Mouse (Mus musculus): ENCODE results near the gene Wnk4. TPM values are rescaled to one million over a fixed set of nuclear protein-coding genes. Genes with fewer than 3 reads are reported as not detected.

Gene Wnk4
- total and polyA plus RNA-seq, 2 experiments from 2014 or later = 1.5 to 6.5 TPM

GRCm38 (mm10) chr11:101230991-101231871, 29.1 kb upstream of the Wnk4 start:
- H3K27ac ChIP-seq = peak overlapping the region; percentile 79
- H3K4me1 ChIP-seq (ENCODE audit: insufficient read depth, low read length) = no peaks in the 10 kb centered on the region
- H3K9me3 ChIP-seq (ENCODE audit: low read length) = no peaks in the 10 kb centered on the region
- H3K27me3 ChIP-seq (ENCODE audit: insufficient read depth, low read length) = no peaks in the 10 kb centered on the region
- no peak overlapping the region for H3K4me3 ChIP-seq (ENCODE audit: low read length)
- WGBS = 12% methylated on average over 18 of the region's 18 CpGs
- H3K4me2 ChIP-seq (ENCODE audit: low read depth, low read length) = peak overlapping the region; percentile 40
- ATAC-seq (no peak), DNase-seq (ENCODE audit: low spot score) (peak; percentile 28)
- H3K9ac ChIP-seq (replicated peaks; ENCODE audit: low read length) = no peak overlapping the region
- H3K36me3 ChIP-seq (ENCODE audit: insufficient read depth, low read length) = no peaks in the 10 kb centered on the region
- TF ChIP-seq CTCF (IDR thresholded peaks at IDR 0.05; ENCODE audit: low read depth) = no peak; the same call in 1 of the 2 replicates

- Histone ChIP-seq H3K27me3 (ENCODE audit: insufficient read depth, low read length) (no peaks in the 10 kb centered on the region), H3K36me3 (ENCODE audit: insufficient read depth, low read length) (no peaks in the 10 kb centered on the region), H3K27ac (peak overlapping the region; percentile 79), H3K4me1 (ENCODE audit: insufficient read depth, low read length) (no peaks in the 10 kb centered on the region), H3K9ac (replicated peaks; ENCODE audit: low read length) (no peak overlapping the region), H3K4me3 (ENCODE audit: low read length) (no peak overlapping the region), H3K4me2 (ENCODE audit: low read depth, low read length) (peak overlapping the region; percentile 40), H3K9me3 (ENCODE audit: low read length) (no peaks in the 10 kb centered on the region)
- DNase-seq (ENCODE audit: low spot score) (no peak), ATAC-seq (no peak)
- TF ChIP-seq CTCF (IDR thresholded peaks at IDR 0.05; ENCODE audit: low read depth) = no peak
- 60% methylated on average over 6 of the region's 6 CpGs for WGBS
Observed at GRCm38 (mm10) chr11:101232010-101232839, 28.1 kb upstream of the Wnk4 start.

- ATAC-seq = no peak
- 87% methylated on average over 1 of the region's 1 CpGs for WGBS
- H3K27ac ChIP-seq = no peak overlapping the region
Observed at GRCm38 (mm10) chr11:101233240-101233639, 27.1 kb upstream of the Wnk4 start.

DNA sequence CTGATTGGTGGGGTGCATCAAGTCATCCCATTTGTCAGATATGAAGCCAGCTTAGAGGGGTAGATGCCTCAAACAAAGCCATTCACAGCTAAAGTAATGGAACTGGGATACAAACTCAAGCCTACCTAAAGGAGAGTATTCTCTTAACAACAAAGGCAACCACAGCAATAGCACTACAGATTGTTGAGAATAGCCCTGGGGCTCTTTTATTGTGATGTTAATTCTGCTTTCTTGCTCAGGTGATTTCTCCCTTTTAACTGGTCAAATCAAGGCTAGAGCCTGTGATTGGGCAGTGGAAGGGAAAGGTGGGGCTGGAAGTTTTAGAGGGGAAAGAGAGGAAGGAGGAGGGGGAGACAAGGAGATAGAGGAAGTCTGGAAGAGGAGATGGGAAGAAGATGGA, 26.2 kb upstream of the Wnk4 start:
- no peak for TF ChIP-seq CTCF (IDR thresholded peaks at IDR 0.05; ENCODE audit: low read depth)
- H3K4me3 ChIP-seq (ENCODE audit: low read length) = no peak overlapping the region
- H3K4me2 ChIP-seq (ENCODE audit: low read depth, low read length) = no peak overlapping the region
- H3K36me3 ChIP-seq (ENCODE audit: insufficient read depth, low read length) = no peaks in the 10 kb centered on the region
- DNase-seq (ENCODE audit: low spot score) (no peak), ATAC-seq (no peak)
- H3K27ac ChIP-seq = no peak overlapping the region
- no peaks in the 10 kb centered on the region for H3K9me3 ChIP-seq (ENCODE audit: low read length)
- H3K9ac ChIP-seq (replicated peaks; ENCODE audit: low read length) = no peak overlapping the region
- no peaks in the 10 kb centered on the region for H3K4me1 ChIP-seq (ENCODE audit: insufficient read depth, low read length)
- no peaks in the 10 kb centered on the region for H3K27me3 ChIP-seq (ENCODE audit: insufficient read depth, low read length)

More at GRCm38 (mm10) chr11:101233240-101233639, 27.1 kb upstream of the Wnk4 start:
- no peaks in the 10 kb centered on the region for H3K36me3 ChIP-seq (ENCODE audit: insufficient read depth, low read length)
- DNase-seq (ENCODE audit: low spot score) = no peak
- no peak overlapping the region for H3K4me2 ChIP-seq (ENCODE audit: low read depth, low read length)
- H3K4me3 ChIP-seq (ENCODE audit: low read length) = no peak overlapping the region
- no peak overlapping the region for H3K9ac ChIP-seq (replicated peaks; ENCODE audit: low read length)
- TF ChIP-seq CTCF (IDR thresholded peaks at IDR 0.05; ENCODE audit: low read depth) = no peak
- H3K9me3 ChIP-seq (ENCODE audit: low read length) = no peaks in the 10 kb centered on the region
- H3K27me3 ChIP-seq (ENCODE audit: insufficient read depth, low read length) = no peaks in the 10 kb centered on the region
- no peaks in the 10 kb centered on the region for H3K4me1 ChIP-seq (ENCODE audit: insufficient read depth, low read length)

DNA sequence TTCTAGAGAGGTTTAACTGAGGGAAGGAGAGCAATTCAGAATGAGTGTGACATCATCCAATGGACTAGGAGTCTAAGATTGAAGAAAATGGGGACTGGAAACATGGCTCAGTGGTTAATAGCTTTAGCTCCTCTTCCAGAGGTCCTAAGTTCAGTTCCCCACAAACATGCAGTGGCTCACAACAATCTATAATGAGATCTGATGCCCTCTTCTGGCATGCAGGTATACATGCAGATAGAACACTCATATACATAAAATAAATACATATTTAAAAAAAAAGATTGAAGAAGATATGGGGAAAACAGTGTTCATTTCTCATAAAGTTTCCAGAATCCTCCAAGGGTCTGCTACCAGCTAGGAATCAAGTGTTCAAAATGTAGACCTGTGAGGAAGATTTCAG, 24.9 kb upstream of the Wnk4 start:
- Histone ChIP-seq H3K4me3 (ENCODE audit: low read length) (no peak overlapping the region), H3K4me1 (ENCODE audit: insufficient read depth, low read length) (no peaks in the 10 kb centered on the region), H3K36me3 (ENCODE audit: insufficient read depth, low read length) (no peaks in the 10 kb centered on the region), H3K27me3 (ENCODE audit: insufficient read depth, low read length) (no peaks in the 10 kb centered on the region), H3K27ac (no peak overlapping the region), H3K9me3 (ENCODE audit: low read length) (no peaks in the 10 kb centered on the region), H3K9ac (replicated peaks; ENCODE audit: low read length) (no peak overlapping the region), H3K4me2 (ENCODE audit: low read depth, low read length) (no peak overlapping the region)
- no peak for TF ChIP-seq CTCF (IDR thresholded peaks at IDR 0.05; ENCODE audit: low read depth)
- ATAC-seq = no peak
- no peak for DNase-seq (ENCODE audit: low spot score)

- ATAC-seq = no peak
- no peak overlapping the region for H3K4me2 ChIP-seq (ENCODE audit: low read depth, low read length)
- H3K9ac ChIP-seq (replicated peaks; ENCODE audit: low read length) = no peak overlapping the region
- H3K27me3 ChIP-seq (ENCODE audit: insufficient read depth, low read length) = no peaks in the 10 kb centered on the region
- DNase-seq (ENCODE audit: low spot score) = no peak
- H3K4me3 ChIP-seq (ENCODE audit: low read length) = no peak overlapping the region
- 94% methylated on average over 5 of the region's 5 CpGs for WGBS
- no peaks in the 10 kb centered on the region for H3K4me1 ChIP-seq (ENCODE audit: insufficient read depth, low read length)
- no peaks in the 10 kb centered on the region for H3K36me3 ChIP-seq (ENCODE audit: insufficient read depth, low read length)
- H3K9me3 ChIP-seq (ENCODE audit: low read length) = no peaks in the 10 kb centered on the region
- H3K27ac ChIP-seq = no peak overlapping the region
- TF ChIP-seq CTCF (IDR thresholded peaks at IDR 0.05; ENCODE audit: low read depth) = no peak
Observed at GRCm38 (mm10) chr11:101236782-101237181, 23.6 kb upstream of the Wnk4 start.
